Mouse (Mus musculus): Measurements from ENCODE around the gene Olfr199. TPM values are rescaled to one million over a fixed set of nuclear protein-coding genes. Genes with fewer than 3 reads are reported as not detected.
"Not testable (repeated sequence)": the region's sequence is repeated elsewhere in the genome, so short reads cannot be mapped to it uniquely, and the experiment has no call there.

Olfr199 gene
- not detected in 2 replicates for polyA plus RNA-seq (2012; rRNA removed)

- WGBS = 84% methylated on average over 1 of the region's 1 CpGs
- H3K27ac ChIP-seq (ENCODE audit: insufficient read depth, low read depth, low read length); H3K36me3 ChIP-seq (ENCODE audit: control insufficient read depth, insufficient read depth, low read length); DNase-seq; H3K27me3 ChIP-seq (replicated peaks; ENCODE audit: control insufficient read depth, insufficient read depth, low read length); H3K4me1 ChIP-seq (ENCODE audit: control insufficient read depth, insufficient read depth, low read length); H3K4me3 ChIP-seq (ENCODE audit: insufficient read depth, low read depth, low read length): not testable (repeated sequence)
These were observed at the start of gene Olfr199 for GRCm38 (mm10) chr16:59219667-59220066. TSS of gene Olfr199 (minus strand) at chr16:59219767.

GRCm38 (mm10) chr16:59269097-59269496 lies 49.5 kb upstream of the Olfr199 start:
- not testable (repeated sequence) for DNase-seq; H3K4me1 ChIP-seq (ENCODE audit: control insufficient read depth, insufficient read depth, low read length); H3K27ac ChIP-seq (ENCODE audit: insufficient read depth, low read depth, low read length); H3K4me3 ChIP-seq (ENCODE audit: insufficient read depth, low read depth, low read length); H3K27me3 ChIP-seq (replicated peaks; ENCODE audit: control insufficient read depth, insufficient read depth, low read length); H3K36me3 ChIP-seq (ENCODE audit: control insufficient read depth, insufficient read depth, low read length)
- 59% methylated on average over 4 of the region's 4 CpGs for WGBS

GRCm38 (mm10) chr16:59249684-59250083 lies 30.1 kb upstream of the Olfr199 start:
- Histone ChIP-seq H3K27me3 (replicated peaks; ENCODE audit: control insufficient read depth, insufficient read depth, low read length) (no peaks in the 10 kb centered on the region), H3K27ac (ENCODE audit: insufficient read depth, low read depth, low read length) (no peak overlapping the region), H3K4me1 (ENCODE audit: control insufficient read depth, insufficient read depth, low read length) (no peaks in the 10 kb centered on the region), H3K36me3 (ENCODE audit: control insufficient read depth, insufficient read depth, low read length) (no peaks in the 10 kb centered on the region), H3K4me3 (ENCODE audit: insufficient read depth, low read depth, low read length) (no peak overlapping the region)
- 83% methylated on average over 17 of the region's 17 CpGs for WGBS
- no peak for DNase-seq
- TF ChIP-seq CTCF (conservative IDR thresholded peaks at IDR 0.05; ENCODE audit: insufficient read depth, insufficient read length, low read depth, low read length) (no peak), POLR2A (IDR thresholded peaks at IDR 0.05; ENCODE audit: low read depth, low read length) (no peak)

- 70% methylated on average over 3 of the region's 3 CpGs for WGBS
- not testable (repeated sequence) for DNase-seq; H3K27ac ChIP-seq (ENCODE audit: insufficient read depth, low read depth, low read length); H3K27me3 ChIP-seq (replicated peaks; ENCODE audit: control insufficient read depth, insufficient read depth, low read length); H3K36me3 ChIP-seq (ENCODE audit: control insufficient read depth, insufficient read depth, low read length); H3K4me3 ChIP-seq (ENCODE audit: insufficient read depth, low read depth, low read length); H3K4me1 ChIP-seq (ENCODE audit: control insufficient read depth, insufficient read depth, low read length)
These were observed 1.7 kb downstream of the Olfr199 start for GRCm38 (mm10) chr16:59217861-59218260.

- H3K36me3 ChIP-seq (ENCODE audit: control insufficient read depth, insufficient read depth, low read length); H3K4me1 ChIP-seq (ENCODE audit: control insufficient read depth, insufficient read depth, low read length); H3K27me3 ChIP-seq (replicated peaks; ENCODE audit: control insufficient read depth, insufficient read depth, low read length); DNase-seq; H3K27ac ChIP-seq (ENCODE audit: insufficient read depth, low read depth, low read length); H3K4me3 ChIP-seq (ENCODE audit: insufficient read depth, low read depth, low read length): not testable (repeated sequence)
- WGBS = 69% methylated on average over 1 of the region's 1 CpGs
These were observed 16.1 kb downstream of the Olfr199 start, which contains the start of gene Olfr198 for GRCm38 (mm10) chr16:59203433-59203832. TSS of gene Olfr198 (minus strand) at chr16:59203533.

- TF ChIP-seq POLR2A (IDR thresholded peaks at IDR 0.05; ENCODE audit: low read depth, low read length) (no peak), CTCF (conservative IDR thresholded peaks at IDR 0.05; ENCODE audit: insufficient read depth, insufficient read length, low read depth, low read length) (no peak)
- 72% methylated on average over 3 of the region's 3 CpGs for WGBS
- DNase-seq = no peak
- Histone ChIP-seq H3K27me3 (replicated peaks; ENCODE audit: control insufficient read depth, insufficient read depth, low read length) (no peaks in the 10 kb centered on the region), H3K4me3 (ENCODE audit: insufficient read depth, low read depth, low read length) (no peak within 1 kb of the TSS), H3K4me1 (ENCODE audit: control insufficient read depth, insufficient read depth, low read length) (no peaks in the 10 kb centered on the region), H3K36me3 (ENCODE audit: control insufficient read depth, insufficient read depth, low read length) (no peaks in the 10 kb centered on the region), H3K27ac (ENCODE audit: insufficient read depth, low read depth, low read length) (no peak within 1 kb of the TSS)
These were observed 49.2 kb downstream of the Olfr199 start, which contains the start of gene Olfr196 for GRCm38 (mm10) chr16:59170354-59170753. TSS of gene Olfr196 (minus strand) at chr16:59170454.

Other genes starting within 250 kb of the Olfr199 start
- gene Olfr183, start 224.4 kb downstream of the Olfr199 start, polyA plus RNA-seq (2012; rRNA removed) = not detected in 2 replicates
- not detected in 2 replicates for gene Olfr186, start 189.5 kb downstream of the Olfr199 start, polyA plus RNA-seq (2012; rRNA removed)
- not detected in 2 replicates for gene Olfr187, start 180.0 kb downstream of the Olfr199 start, polyA plus RNA-seq (2012; rRNA removed)
- gene Olfr190, start 141.8 kb downstream of the Olfr199 start, polyA plus RNA-seq (2012; rRNA removed) = not detected in 2 replicates
- not detected in 2 replicates for gene Olfr191, start 129.9 kb downstream of the Olfr199 start, polyA plus RNA-seq (2012; rRNA removed)
- not detected in 2 replicates for gene Olfr193, start 107.9 kb downstream of the Olfr199 start, polyA plus RNA-seq (2012; rRNA removed)
- gene Olfr194, start 98.7 kb downstream of the Olfr199 start, polyA plus RNA-seq (2012; rRNA removed) = not detected in 2 replicates
- gene Olfr195, start 72.7 kb downstream of the Olfr199 start, polyA plus RNA-seq (2012; rRNA removed) = 0.10 TPM in 1 of 2 replicates, not detected in the other
- not detected in 2 replicates for gene Olfr196, start 49.3 kb downstream of the Olfr199 start, polyA plus RNA-seq (2012; rRNA removed)
- not detected in 2 replicates for gene Olfr198, start 16.2 kb downstream of the Olfr199 start, polyA plus RNA-seq (2012; rRNA removed)
- not detected in 2 replicates for gene Olfr201, start 52.9 kb upstream of the Olfr199 start, polyA plus RNA-seq (2012; rRNA removed)
- gene Olfr202, start 67.0 kb upstream of the Olfr199 start, polyA plus RNA-seq (2012; rRNA removed) = not detected in 2 replicates
- gene Olfr203, start 79.1 kb upstream of the Olfr199 start, polyA plus RNA-seq (2012; rRNA removed) = not detected in 2 replicates
- not detected in 2 replicates for gene Olfr204, start 98.5 kb upstream of the Olfr199 start, polyA plus RNA-seq (2012; rRNA removed)
- not detected in 2 replicates for gene Olfr205, start 111.4 kb upstream of the Olfr199 start, polyA plus RNA-seq (2012; rRNA removed)
- gene Olfr206, start 129.5 kb upstream of the Olfr199 start, polyA plus RNA-seq (2012; rRNA removed) = not detected in 2 replicates
- gene Olfr209, start 144.2 kb upstream of the Olfr199 start, polyA plus RNA-seq (2012; rRNA removed) = not detected in 2 replicates
- not detected in 2 replicates for gene Gabrr3, start 187.6 kb upstream of the Olfr199 start, polyA plus RNA-seq (2012; rRNA removed)

Measured in kidney, adult 2 months (tissue).